Mouse (Mus musculus): ENCODE data around the gene Dock4.

The Dock4 gene

DNA sequence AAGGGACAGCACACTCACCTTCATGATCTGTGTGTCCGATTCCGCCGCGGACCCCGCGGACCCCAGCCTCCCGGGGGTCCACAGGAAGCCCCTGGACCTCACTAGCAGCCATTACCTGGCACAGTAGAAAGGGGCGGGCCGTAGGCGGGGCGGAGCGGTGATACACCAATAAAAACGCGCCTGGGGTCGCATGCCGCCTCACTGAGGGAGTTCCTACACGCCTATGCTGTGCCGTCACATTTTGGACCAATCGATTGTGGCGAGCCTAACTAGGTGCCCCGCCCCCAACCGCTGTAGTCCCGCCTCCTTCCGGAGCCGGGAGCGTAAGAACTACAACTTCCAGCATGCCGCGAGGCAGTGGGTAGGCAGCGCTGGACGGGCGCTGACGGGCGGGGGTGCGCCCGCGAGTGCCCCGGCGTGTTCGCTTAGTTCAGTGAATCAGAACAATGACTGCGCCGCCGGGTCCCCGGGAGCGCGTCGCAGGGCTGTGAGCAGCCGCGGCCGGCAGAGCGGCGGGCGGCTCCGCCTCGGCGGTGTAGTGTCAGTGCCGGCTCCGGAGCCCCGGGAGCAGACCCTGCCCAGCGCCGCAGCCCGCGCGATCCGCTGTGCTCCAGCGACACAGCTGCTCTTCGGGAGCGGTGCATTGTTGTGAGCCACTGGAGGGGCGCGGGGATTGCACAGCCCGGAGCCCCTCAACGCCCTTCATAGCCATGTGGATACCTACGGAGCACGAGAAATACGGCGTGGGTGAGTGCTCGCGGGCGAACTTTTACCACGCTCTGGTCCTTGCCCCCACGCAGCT, at the start of gene Dock4, which contains the start of gene Zfp277:
TSS of gene Dock4 (plus strand) at position 305 of the 802 bp plus-strand sequence.
TSS of gene Zfp277 (minus strand) at position 255 of the 802 bp plus-strand sequence.
- peak; percentile 99 for DNase-seq

DNA sequence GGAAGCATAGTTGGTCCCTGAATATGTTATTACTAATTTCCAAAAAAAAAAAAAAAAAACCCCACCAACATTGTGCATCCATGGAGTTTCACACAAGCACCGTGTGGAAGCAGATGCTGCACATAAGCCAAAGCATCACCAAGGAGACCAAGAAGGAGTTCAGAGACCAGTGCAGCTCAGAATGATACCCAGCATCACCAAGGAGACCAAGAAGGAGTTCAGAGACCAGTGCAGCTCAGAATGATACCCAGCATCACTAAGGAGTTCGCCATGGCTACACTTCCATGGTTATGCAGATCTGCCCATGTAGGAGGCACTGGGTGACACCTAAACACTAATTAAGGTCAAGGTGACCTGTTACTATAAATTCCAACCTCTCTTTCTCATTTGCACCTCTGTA, 46.8 kb upstream of the Dock4 start:
- no peak for DNase-seq

DNA sequence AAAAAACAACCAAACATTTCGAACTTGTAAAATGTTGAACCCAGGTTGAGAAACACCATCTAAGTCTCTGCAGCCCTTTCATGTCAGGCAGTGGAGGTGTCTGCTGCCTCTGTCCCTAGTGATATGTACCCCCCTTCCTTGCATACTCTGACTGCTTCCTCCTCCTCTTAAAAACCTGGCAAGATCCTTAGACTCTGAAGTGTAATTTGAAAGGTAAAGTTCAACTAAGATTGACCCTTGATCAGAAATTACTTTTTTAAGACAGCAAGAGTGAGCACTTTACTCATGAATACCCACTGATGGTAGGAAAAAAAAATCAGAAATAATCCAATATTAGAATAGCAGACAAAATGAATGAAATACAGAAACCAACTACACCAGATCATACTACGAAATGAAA, 46.4 kb upstream of the Dock4 start:
- no peak for DNase-seq

DNA sequence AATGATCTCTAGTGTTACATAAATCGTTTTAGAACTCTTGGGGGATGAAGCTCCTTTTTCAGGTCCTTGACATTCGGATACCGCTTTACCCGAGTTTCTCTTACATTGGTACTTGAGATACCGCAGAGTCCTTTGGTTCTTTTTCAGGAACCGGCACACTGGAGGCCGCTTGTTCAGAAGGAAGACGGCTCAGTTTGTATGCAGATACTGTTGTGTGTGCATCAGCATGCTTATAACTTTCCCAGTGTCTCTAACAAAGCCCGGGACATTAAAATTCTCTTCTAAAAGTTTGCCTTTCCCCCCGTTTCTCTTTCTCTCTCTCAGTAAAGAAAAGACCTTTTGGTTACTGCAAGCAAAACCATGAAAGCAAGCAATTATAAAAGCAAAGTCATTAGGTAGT, 45.9 kb upstream of the Dock4 start:
- no peak for DNase-seq

DNA sequence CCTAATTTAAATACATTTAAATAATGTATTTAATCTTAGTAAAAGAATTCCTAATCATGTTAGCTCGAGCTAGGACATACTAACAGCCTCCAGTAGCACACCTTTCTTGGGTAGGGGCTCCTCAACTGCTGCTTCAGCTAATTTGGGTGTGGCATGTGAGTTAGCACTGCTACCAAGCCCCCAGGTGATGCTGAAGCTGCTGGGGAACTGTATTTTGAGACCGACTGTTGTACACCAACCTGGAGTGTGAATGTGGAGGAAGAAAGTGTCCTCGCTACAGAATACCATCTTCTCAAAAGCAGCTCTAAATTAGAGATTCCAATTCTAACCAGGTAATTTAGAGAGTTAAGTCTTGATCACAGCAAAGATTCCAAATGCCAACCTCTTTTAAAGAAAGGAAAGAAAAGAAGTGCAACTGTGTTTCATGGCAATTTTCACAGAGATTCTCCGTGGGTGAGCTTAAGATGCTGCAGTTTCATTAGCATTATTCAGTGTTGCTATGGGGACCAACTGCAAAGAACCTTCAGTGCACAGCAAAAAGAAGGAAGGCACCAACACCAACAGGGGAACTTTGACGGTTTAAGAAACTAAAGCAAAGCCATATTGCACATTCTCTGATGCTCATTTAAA, 31.0 kb upstream of the Dock4 start:
- no peak for DNase-seq

DNA sequence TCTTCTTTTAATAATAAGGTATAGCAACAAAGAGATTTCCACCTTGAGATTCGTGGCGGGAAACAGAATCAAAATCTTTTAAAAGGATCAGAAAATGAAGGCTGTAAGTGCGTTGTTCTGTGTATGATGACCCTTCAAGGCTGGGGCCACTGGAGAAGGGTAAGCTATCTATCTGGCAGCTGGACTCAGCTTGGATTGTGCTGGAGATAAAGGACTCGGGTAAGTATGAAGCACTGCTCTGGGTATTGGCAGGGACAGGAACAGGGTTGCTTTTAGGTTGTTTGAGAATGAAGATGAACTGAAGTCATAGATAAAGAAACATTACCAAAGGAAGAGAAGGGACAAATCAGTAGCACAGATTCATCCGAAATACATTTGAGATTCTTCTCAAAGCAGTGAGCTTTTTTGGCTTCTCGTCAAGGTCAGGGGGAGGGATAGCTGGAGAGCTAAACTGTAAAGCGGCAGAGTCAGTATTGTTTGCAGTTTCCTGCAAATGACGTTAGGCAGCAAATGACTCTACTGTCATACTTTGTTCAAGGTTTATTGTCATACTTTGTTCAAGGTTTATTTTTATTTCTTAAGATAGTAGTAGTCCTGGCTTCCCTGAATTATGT, 30.3 kb upstream of the Dock4 start:
- DNase-seq = no peak

DNA sequence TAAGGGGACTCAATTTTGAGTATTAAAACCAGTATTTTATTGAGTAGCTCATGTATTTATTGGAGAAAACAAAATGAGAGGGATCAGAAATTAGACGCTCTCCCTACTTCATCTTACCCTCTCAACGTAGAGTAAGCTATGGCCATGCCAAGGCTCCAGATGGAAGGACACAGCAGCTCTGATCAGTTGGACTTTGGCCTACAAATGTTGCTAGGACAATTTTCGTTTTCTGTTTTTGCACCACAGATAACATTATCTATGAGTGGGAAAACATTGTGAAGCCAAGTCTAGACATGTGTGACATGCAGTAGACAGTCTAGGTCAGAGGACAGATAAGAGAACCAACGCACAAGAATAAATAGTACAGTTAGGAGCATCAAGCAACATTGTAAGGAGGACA, 28.5 kb upstream of the Dock4 start:
- DNase-seq = no peak

DNA sequence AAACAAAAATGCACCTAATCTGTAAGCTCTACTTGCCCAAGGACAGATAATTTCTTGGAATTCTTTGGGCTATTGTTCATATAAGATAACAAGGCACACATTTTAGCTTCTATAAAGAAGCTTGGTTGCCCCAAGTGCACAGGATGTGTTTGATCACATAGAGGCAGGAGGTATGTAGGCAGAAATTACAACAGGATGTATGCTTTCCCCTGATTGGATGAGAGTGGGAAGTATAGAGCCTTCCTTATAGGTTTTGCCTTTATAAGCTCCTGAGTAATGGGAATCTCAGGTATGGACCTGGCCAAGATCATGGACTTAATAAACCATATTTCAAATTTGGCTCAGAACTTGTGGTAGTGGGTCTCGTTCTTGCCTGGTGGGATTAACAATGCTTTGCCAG, 20.8 kb upstream of the Dock4 start:
- DNase-seq = no peak

DNA sequence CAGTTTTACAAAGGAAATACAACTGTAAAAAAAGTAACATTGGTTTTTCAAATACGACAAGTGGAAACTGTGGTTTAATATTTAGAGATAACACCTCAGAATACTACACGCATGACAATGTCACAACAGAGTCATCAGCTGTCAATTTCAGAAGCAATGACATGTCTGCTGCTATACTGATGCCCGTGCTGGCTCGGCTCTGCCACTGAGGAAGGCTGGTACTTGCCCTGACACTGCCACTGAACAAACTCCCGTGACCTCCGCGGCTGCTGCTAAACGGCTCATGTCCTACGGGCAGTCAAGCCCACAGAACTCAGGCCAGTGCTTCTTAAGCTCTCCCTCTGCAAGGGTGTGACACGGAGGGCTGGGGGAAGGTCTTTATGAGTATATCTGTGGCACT, 18.1 kb upstream of the Dock4 start:
- peak in 1 of 2 experiments; percentile 6 for DNase-seq

DNA sequence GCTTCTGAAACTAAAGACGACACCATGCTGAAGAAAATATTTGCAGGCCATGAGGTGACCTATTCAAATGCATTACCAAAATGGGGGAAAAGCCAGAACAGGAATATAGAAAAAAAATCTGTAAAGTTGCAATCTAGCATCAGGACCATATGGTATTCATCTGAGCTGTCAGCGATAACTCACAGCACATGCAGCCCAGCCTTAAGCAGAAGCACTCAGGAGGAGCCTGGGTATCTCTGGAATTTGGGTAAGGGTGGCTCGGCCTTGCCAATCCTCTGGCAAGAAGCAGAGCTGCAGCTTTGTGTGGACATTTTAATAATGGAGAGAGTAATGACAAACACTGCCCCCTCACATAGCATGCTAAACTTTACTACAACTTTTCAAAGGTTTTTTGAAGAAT, 15.8 kb upstream of the Dock4 start:
- no peak for DNase-seq

DNA sequence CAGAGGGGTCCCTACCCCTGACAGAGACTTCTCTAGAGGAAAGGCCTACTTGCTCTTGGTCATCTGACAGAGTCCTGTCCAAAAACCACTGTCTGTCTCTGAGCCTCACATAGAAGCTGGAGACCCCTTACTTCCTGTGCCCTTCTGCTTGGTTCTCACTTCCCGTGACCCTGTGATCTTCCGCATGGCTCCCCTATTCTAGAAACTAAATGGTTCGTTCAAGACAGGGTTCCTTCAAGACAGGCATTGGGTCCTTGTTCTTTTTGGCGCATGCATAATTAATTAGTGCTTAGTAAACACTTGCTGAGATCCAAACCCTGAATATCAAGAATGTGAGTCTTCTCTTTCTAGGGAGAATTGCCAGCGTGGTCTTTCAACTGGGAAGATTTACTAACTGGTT, 14.7 kb upstream of the Dock4 start:
- DNase-seq = no peak

DNA sequence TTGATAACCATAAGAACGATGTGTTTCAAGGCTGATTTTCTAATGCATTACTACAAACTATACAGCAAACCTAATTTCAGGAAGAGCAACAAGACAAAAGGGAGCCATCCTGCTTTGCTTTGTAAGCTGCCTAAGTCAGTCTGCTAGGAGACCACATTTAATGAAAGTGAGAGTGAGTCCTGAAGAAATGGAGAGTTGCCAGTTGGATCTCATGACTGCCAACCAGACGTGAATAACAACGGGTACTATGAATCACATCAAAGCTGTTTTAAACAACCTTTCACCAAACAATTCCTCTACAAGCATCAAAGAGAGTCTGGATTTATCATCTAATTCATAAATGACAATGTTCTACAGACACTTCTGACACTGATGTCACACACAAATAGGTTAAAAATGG, 11.7 kb upstream of the Dock4 start:
- no peak for DNase-seq

DNA sequence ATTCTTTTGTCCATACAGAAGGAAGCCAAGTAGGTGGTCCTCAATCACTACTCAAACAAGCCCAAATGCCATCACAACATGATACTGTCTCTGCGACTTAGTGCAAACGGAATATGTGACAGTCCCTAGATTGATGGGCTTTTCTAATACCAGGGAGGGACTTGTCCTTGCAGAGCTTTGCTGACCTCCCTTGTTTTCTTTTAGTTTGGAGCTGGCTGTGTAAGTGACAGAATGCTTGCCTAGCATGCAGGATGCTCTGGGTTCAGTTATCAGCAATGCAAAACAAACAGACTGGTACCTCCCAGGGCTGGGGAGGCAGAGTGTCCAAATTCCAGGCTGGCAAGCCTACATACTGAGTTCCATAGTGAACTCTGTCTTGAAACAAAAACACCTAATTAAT, 7.7 kb upstream of the Dock4 start:
- no peak for DNase-seq

DNA sequence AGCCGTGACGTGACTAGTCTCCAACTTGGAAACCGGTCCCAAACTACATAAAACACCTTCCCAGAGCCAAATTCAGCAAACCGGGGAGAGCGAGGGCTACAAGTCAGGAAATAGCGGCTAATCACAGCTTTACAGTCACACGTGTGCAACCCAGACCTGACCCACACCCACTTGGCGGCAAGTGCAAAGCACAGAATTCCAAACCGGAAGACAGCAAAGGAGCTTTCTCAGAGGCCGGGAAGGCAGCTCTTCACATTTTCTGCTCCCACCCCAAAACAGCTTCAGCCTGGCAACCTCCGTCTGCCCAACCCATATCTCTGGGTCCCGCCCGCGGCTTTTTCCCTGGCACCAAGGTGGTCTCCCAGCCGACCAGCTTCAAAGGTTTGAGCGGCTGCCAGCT, 546 bp upstream of the Dock4 start:
- DNase-seq = no peak

DNA sequence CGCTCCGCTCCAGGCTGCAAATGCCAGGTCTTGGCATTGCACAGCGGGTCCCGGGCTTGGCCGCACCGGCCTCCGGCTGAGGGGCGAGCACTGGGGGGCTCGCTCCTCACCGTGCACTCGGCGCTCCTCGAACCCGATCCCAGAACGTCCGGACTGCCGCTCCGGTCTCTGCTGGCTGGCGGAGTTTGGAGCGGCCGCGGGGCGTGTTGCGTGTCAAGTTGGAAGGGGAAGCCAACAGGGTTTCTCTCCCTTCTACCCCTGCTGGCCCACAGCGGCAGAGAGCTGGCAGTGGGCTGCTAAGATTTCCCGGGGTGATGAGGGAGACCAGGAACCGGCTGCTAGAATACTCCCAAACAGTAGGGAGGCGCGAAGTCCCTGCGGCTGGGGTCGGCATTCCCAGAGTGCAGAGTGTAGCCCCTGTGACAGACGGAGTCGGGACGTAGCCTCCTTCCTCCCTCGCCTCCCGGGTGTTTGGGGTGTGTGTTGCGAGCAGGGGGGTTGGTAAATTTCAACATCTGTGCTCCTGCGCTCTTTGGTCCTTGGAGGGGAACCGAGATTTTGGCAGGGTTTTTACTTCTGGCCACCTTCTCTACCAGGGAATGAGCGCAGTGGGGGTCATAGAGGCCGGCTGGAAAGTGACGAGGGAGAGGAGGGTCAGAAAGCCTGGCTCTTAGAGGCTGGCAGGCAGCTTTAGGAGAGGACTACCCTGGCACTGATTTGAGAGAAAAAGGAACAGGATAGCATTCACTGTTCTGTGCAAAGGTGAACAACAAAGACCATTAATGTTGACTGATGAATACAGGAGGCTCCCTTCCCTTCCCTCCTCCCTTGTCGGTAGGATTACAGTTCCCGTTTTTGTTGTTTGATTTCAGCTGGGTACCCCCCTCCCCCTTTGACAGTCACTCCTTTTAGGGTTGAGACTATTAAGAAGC, 964 bp downstream of the Dock4 start:
- peak; percentile 35 to 52 for DNase-seq

DNA sequence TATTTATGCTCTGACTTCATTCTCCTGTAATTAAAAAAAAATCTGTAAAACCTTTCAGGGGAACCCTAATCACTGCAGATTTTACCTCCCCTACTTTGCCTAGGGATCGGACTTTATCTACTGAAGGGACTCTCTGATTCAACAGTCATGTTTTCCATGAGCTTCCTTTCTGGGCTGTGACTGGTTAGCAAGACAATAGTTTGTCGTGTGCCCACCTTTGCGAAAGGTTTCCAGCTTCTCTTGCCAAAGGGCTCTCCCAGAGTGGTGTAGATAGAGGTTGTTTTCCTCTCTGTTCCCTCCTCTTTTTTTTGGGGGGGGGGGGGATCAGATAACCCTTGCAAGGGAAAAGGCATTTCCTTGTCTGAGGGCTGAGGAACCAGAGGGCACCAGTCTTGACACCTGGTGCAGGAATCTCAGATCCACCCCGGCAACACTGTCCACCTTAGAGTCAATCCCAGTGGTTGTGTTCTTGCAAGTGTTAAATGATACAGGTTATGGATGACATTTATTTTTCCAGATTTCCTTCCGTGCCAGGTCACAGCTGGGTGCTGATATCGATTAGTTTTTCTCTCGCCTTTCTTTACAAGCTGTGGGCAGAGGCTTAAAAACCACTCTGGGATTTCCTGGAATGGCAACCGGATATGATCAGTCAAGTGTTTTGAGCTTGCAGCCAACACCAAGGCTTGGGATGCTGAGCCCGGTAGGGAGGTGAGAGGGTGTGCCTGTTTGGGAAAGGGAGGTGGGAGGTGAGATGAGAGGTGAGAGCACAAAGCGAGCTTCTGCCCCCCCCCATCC, 2.0 kb downstream of the Dock4 start:
- no peak for DNase-seq

DNA sequence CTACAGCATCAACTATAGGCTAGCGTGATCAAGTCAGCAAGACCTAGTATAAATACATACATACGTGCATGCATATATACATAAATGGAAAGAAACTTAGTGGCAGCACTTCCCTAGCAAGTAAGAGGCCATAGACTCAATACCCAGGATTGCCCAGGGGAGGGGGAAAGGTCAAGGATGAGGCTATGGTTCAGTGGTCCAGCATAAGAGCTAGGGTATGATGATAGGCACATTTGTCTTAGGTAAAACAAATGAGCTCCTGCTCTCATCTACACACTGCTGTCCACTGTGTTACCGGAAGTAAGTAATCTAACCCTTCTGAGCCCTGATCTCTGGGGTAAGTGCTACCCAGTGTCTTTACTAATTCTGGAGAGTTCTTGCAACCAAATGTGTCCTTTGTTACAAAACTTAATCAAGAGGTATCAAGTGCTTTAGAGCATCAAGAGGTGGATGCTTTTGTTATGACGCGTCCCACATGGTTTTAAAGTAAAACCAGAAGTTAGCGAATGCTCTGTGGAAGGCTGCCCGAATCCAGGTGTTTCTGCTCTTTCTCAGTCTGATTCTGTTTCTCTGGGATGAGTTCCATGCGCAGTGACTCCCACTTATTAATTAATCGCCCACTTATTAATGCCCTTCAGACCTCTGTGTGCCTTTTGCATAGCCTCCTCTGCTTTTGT, 3.5 kb downstream of the Dock4 start:
- DNase-seq = no peak

DNA sequence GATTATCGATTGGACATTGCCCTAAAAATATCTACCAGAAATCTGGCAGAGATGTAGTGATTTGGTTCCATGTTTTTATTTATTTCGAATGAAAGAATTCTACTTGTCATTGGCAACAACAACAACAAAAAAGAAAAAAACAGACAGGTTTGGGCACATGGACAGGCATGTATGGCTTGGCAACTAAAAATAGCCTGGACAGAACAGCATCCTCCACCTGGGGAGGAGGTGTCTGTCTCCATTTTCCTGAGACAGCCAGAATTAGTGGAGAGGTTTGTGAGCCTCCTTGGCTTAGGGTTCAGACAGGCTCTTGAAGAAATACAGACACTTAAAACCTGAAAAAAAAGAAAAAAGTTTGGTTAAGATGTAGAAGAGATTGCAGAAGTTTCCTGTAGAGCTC, 10.8 kb downstream of the Dock4 start:
- DNase-seq = no peak

DNA sequence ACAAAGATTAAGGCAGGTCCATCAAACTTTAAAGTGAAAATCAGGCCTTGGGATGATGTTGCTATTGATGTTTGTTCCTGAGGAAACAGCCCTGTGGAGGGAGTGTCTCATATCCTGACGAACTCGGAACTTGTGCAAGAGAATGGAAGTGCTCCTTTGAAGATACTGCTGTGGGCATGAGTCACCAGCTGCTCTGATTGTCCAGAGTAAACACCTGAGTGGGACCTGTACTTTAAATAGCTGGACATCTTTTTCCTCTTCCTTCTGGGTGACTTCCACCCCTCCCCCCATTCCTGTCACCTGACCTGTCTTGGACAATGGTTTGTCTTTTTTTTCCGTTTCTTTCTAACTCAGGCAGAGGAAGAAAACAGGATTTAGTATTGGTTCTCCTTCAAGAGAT, 13.2 kb downstream of the Dock4 start:
- DNase-seq = no peak

DNA sequence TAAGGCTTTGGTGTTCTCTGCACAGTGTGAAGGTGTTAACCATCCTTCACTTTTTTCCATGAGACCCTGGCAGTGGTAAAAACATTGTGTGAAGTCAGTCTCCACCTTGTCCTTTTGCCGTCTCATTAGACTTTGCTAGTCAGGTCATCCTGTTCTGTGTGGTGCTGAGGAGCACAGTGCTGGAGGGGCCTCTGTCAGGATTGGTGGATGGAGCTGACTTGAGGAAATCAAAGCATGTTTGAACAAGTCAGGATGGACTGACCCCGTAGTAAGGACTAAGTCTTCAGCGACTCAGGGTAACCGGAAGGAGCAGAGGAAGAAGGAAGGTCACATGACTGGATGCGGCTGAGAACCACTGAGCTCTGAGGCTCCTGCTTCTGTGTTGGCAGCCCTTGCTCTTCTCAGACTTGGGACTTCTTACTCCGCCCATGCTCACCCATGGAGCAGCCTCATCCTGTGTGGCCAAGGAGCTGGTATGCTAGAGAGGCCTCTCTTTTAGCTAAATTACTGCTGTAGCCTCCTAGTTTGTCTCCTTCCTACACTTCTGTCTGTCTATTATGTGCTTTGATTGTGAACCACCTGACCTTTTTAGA, 14.0 kb downstream of the Dock4 start:
- DNase-seq = no peak

DNA sequence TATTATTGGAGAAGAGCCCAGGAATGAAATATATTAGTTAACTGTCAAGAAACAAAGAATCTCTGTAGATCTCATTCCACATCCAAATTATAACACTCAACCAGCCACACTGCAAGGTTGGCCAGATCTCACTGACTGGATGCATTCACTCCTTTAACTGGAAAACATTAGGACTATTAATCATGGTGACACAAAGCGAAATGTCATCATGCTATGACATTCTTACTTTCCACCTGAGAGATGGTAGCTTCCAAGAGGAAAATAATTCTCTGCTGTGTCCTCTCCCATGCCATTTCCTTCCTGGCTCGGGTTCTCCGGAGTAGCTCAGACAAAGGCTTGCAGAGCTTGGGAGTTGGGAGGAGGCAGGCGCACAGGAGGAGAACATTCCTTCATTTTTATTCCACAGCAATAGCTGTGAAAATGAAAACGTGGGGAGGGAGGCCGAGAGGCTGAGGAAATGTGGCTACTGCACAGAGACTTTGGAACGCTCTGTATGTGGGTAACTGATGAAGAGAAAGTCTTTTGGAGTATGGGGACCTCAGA, 17.0 kb downstream of the Dock4 start:
- no peak for DNase-seq

Measured in thymus, postnatal 36 days (tissue).